Mouse (Mus musculus) myocyte (in vitro differentiated cells): ENCODE measurements around the gene Ptprj. TPM values are rescaled to one million over a fixed set of nuclear protein-coding genes. Genes with fewer than 3 reads are reported as not detected.

Source experiments
- H3K27me3 ChIP-seq: one replicate; pipeline ENCODE4 v1.6.1; 2011; ENCODE audit not compliant: control insufficient read depth, insufficient read depth, insufficient read length
- H3K36me3 ChIP-seq: one replicate; pipeline ENCODE4 v1.6.1; 2011; ENCODE audit not compliant: control insufficient read depth, insufficient read depth
- H3K4me2 ChIP-seq: one replicate; pipeline ENCODE4 v1.6.1; 2011; ENCODE audit warnings: low read depth, control low read depth
- H3K4me3 ChIP-seq: one replicate; pipeline ENCODE4 v1.5.1; 2011; ENCODE audit warnings: mild to moderate bottlenecking, control low read depth, moderate library complexity
- H3K79me2 ChIP-seq: one replicate; pipeline ENCODE4 v1.6.1; 2011; ENCODE audit not compliant: control insufficient read depth, insufficient read depth
- H3ac ChIP-seq: one replicate; pipeline ENCODE4 v1.6.1; 2011; ENCODE audit not compliant: control insufficient read depth, insufficient read length
- CEBPB ChIP-seq: IDR thresholded peaks from 2 replicates; pipeline ENCODE4 v1.6.1; 2011; ENCODE audit warnings: mild to moderate bottlenecking, moderate library complexity; ENCODE audit not compliant: poor library complexity, insufficient read depth, severe bottlenecking
- E2F4 ChIP-seq: IDR thresholded peaks from one replicate; pipeline ENCODE4 v1.6.1; 2011; ENCODE audit warnings: mild to moderate bottlenecking, control low read depth, moderate library complexity; ENCODE audit not compliant: insufficient read depth
- MAX ChIP-seq: IDR thresholded peaks from one replicate; pipeline ENCODE4 v1.6.1; 2011; ENCODE audit warnings: low read depth, mild to moderate bottlenecking, control low read depth
- MYOD1 ChIP-seq, 3 experiments: IDR thresholded peaks; one replicate each; pipeline ENCODE4 v1.6.1; 2011; ENCODE audit warnings: control low read depth in 2 of 3, low read depth in 2 of 3, mild to moderate bottlenecking in 2 of 3, moderate library complexity in 1 of 3; ENCODE audit not compliant: insufficient read length in 2 of 3, control insufficient read depth in 1 of 3
- MYOG ChIP-seq, 3 experiments: IDR thresholded peaks; one replicate each; pipeline ENCODE4 v1.6.1; 2011; ENCODE audit warnings: control low read depth in 2 of 3, low read depth in 2 of 3, mild to moderate bottlenecking in 2 of 3; ENCODE audit not compliant: insufficient read length in 2 of 3, control insufficient read depth in 1 of 3, insufficient read depth in 1 of 3
- POLR2A ChIP-seq: IDR thresholded peaks from one replicate; pipeline ENCODE4 v1.6.1; 2011; ENCODE audit warnings: low read depth, mild to moderate bottlenecking, control low read depth, moderate library complexity; ENCODE audit not compliant: insufficient read length
- POLR2AphosphoS2 ChIP-seq: IDR thresholded peaks from one replicate; pipeline ENCODE4 v1.6.1; 2011; ENCODE audit warnings: low read depth, control low read depth; ENCODE audit not compliant: insufficient read length
- REST ChIP-seq: IDR thresholded peaks from one replicate; pipeline ENCODE4 v1.6.1; 2011; ENCODE audit warnings: mild to moderate bottlenecking, control low read depth, moderate library complexity; ENCODE audit not compliant: insufficient read depth, insufficient read length
- SRF ChIP-seq: IDR thresholded peaks from one replicate; pipeline ENCODE4 v1.6.1; 2011; ENCODE audit warnings: low read depth; ENCODE audit not compliant: control insufficient read depth, insufficient read length
- TCF12 ChIP-seq: IDR thresholded peaks from one replicate; pipeline ENCODE4 v1.6.1; 2011; ENCODE audit warnings: mild to moderate bottlenecking, control low read depth; ENCODE audit not compliant: poor library complexity, insufficient read depth, severe bottlenecking
- TCF3 ChIP-seq: IDR thresholded peaks from one replicate; pipeline ENCODE4 v1.6.1; 2011; ENCODE audit warnings: low read depth, control low read depth; ENCODE audit not compliant: insufficient read length
- USF1 ChIP-seq: IDR thresholded peaks from one replicate; pipeline ENCODE4 v1.6.1; 2011; ENCODE audit warnings: low read depth, mild to moderate bottlenecking, control low read depth, moderate library complexity
- polyA plus RNA-seq: library from polyadenylated mRNA; unstranded; fragments of >200 nt; fragmentation: generic; extraction: Trizol; gene quantifications from one replicate; pipeline ENCODE4 v1.2.1, GENCODE M21; 2012; ENCODE audit warnings: missing spikeins

Ptprj gene
- polyA plus RNA-seq, 1 experiment, result 1.6 TPM

DNA sequence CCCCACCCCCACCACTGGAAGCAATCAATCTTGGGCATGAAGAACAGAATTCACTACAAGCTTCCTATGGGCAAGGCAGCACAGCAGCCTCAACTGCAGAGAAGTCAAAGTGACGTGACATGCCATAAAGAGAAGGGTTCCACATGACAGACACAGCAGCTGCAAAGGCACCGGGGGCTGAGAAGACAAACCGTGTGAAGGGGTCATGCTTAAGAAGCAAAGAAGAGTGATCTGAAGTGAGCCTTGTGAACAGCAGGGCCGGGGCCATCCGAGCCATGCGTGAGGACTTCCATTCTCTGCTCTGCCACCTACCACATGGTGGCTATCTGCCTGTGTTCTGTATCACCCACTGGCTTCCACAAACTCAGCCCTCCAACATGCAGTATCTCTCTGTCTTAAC is 45.7 kb downstream of the Ptprj start:
- H3K4me3 ChIP-seq, result no peak overlapping the region
- no peaks in the 10 kb centered on the region for H3K27me3 ChIP-seq
- no peak overlapping the region for H3ac ChIP-seq
- H3K79me2 ChIP-seq, result no peaks in the 10 kb centered on the region
- H3K4me2 ChIP-seq, result no peak overlapping the region
- TF ChIP-seq MYOG (IDR thresholded peaks at IDR 0.05; ENCODE audit: control insufficient read depth in 1 of 3, insufficient read depth in 1 of 3, insufficient read length in 2 of 3, low read depth in 2 of 3), result no peak
- TF ChIP-seq CEBPB, result no peak
- peak in 1 of 3 experiments; percentile 11 for TF ChIP-seq MYOD1 (IDR thresholded peaks at IDR 0.05; ENCODE audit: control insufficient read depth in 1 of 3, insufficient read length in 2 of 3, low read depth in 2 of 3)
- H3K36me3 ChIP-seq, result no peaks in the 10 kb centered on the region

- TF ChIP-seq CEBPB, result no peak
- no peak for TF ChIP-seq MYOG (IDR thresholded peaks at IDR 0.05; ENCODE audit: control insufficient read depth in 1 of 3, insufficient read depth in 1 of 3, insufficient read length in 2 of 3, low read depth in 2 of 3)
- no peak for TF ChIP-seq TCF12
- no peak for TF ChIP-seq TCF3
- TF ChIP-seq USF1, result no peak
- no peaks in the 10 kb centered on the region for H3K79me2 ChIP-seq
- no peak overlapping the region for H3K4me2 ChIP-seq
- no peaks in the 10 kb centered on the region for H3K36me3 ChIP-seq
- no peaks in the 10 kb centered on the region for H3K27me3 ChIP-seq
- no peak overlapping the region for H3K4me3 ChIP-seq
- H3ac ChIP-seq, result no peak overlapping the region
Observed at GRCm38 (mm10) chr2:90533944-90534343, 46.5 kb downstream of the Ptprj start.

DNA sequence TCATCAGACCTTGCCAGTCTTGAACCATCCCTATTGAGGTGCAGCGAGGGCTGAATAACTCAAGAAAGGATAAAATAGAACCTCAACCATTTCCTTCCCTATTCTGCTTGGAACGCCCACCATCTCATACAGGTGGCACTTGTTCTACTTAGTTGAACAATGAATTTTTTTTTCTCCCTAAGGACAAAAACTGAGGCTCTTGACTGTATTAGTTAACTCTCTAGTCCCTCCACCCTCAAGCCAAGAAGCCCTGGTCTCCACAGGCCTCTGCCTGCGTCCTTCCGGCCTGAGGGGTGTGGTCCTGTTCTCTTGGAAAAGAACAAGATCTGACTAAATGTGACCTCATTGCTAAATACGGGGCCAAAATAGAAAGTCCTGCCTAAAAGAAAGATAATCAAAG is 48.4 kb downstream of the Ptprj start:
- H3K79me2 ChIP-seq, result no peaks in the 10 kb centered on the region
- no peaks in the 10 kb centered on the region for H3K27me3 ChIP-seq
- H3ac ChIP-seq, result no peak overlapping the region
- H3K4me3 ChIP-seq, result no peak overlapping the region
- TF ChIP-seq CEBPB, result no peak
- no peak for TF ChIP-seq SRF
- no peak for TF ChIP-seq POLR2A
- TF ChIP-seq POLR2AphosphoS2, result no peak
- TF ChIP-seq TCF12, result no peak
- H3K4me2 ChIP-seq, result no peak overlapping the region
- H3K36me3 ChIP-seq, result no peaks in the 10 kb centered on the region

DNA sequence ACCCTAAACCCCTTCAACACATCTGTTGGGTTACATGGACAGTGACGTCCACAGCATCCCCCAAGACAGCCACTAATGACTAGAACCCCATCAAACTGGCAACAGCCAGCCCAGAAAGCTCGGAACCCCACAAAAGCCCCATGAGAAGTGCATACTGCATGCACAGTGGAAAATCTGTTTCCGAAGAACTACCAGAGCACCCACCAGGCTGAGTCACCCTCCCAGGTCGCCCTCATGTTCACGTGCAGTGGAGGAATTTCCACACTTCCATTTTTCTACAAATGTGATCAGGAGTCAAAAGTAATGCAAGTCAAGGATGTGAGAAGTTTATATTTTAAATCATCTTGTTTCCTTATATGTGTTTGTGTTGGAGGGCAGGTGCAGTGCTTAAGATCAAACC is 52.3 kb downstream of the Ptprj start:
- H3K4me3 ChIP-seq, result no peak overlapping the region
- H3K79me2 ChIP-seq, result no peaks in the 10 kb centered on the region
- H3K27me3 ChIP-seq, result no peaks in the 10 kb centered on the region
- TF ChIP-seq SRF (no peak), E2F4 (no peak), POLR2A (no peak), MAX (no peak), USF1 (no peak), REST (no peak), TCF3 (no peak), TCF12 (no peak), CEBPB (no peak), MYOD1 (IDR thresholded peaks at IDR 0.05; ENCODE audit: control insufficient read depth in 1 of 3, insufficient read length in 2 of 3, low read depth in 2 of 3) (no peak), MYOG (IDR thresholded peaks at IDR 0.05; ENCODE audit: control insufficient read depth in 1 of 3, insufficient read depth in 1 of 3, insufficient read length in 2 of 3, low read depth in 2 of 3) (no peak), POLR2AphosphoS2 (no peak)
- no peak overlapping the region for H3K4me2 ChIP-seq
- no peak overlapping the region for H3ac ChIP-seq
- H3K36me3 ChIP-seq, result no peaks in the 10 kb centered on the region

- Histone ChIP-seq H3K79me2 (no peaks in the 10 kb centered on the region), H3K4me2 (no peak overlapping the region), H3ac (no peak overlapping the region), H3K27me3 (no peaks in the 10 kb centered on the region), H3K4me3 (no peak overlapping the region), H3K36me3 (no peaks in the 10 kb centered on the region)
- no peak for TF ChIP-seq POLR2AphosphoS2
- no peak for TF ChIP-seq E2F4
- no peak for TF ChIP-seq CEBPB
- no peak for TF ChIP-seq MYOG (IDR thresholded peaks at IDR 0.05; ENCODE audit: control insufficient read depth in 1 of 3, insufficient read depth in 1 of 3, insufficient read length in 2 of 3, low read depth in 2 of 3)
- no peak for TF ChIP-seq MAX
- no peak for TF ChIP-seq TCF3
- no peak for TF ChIP-seq MYOD1 (IDR thresholded peaks at IDR 0.05; ENCODE audit: control insufficient read depth in 1 of 3, insufficient read length in 2 of 3, low read depth in 2 of 3)
Observed at GRCm38 (mm10) chr2:90526971-90527370, 53.5 kb downstream of the Ptprj start.

GRCm38 (mm10) chr2:90526564-90526963 is 53.9 kb downstream of the Ptprj start:
- Histone ChIP-seq H3K4me2 (no peak overlapping the region), H3K4me3 (no peak overlapping the region)
- TF ChIP-seq REST, result no peak
- TF ChIP-seq POLR2A, result no peak

More at GRCm38 (mm10) chr2:90526564-90526963, 53.9 kb downstream of the Ptprj start:
- Histone ChIP-seq H3K36me3 (no peaks in the 10 kb centered on the region), H3K27me3 (no peaks in the 10 kb centered on the region), H3K79me2 (no peaks in the 10 kb centered on the region), H3ac (no peak overlapping the region)
